Mouse (Mus musculus): ENCODE measurements at regions not wholly inside any gene's neighbourhood (a gene's known extent, or its start where the extent isn't known, plus 50 kb on each side); places are given as distances from the start of the nearest gene placed in this dataset.

GRCm38 (mm10) chr7:68582540-68583325, 166.3 kb downstream of the Arrdc4 start:
- TF ChIP-seq ZC3H11A (IDR thresholded peaks at IDR 0.05; ENCODE audit: borderline replicate concordance, low read depth, low read length): no peak
- no peak for TF ChIP-seq MAFK (IDR thresholded peaks at IDR 0.05; ENCODE audit: insufficient read depth, low read depth, low read length)

Data from ES-E14 (cell line).